Mouse (Mus musculus) neural tube, embryonic 14.5 days (tissue): ENCODE data around the gene Gm3409. TPM values are rescaled to one million over a fixed set of nuclear protein-coding genes. Genes with fewer than 3 reads are reported as not detected.

Experiments
- polyA plus RNA-seq: library from polyadenylated mRNA; unstranded; fragments of >200 nt; fragmentation: Nextera tagmentation; extraction: Ambion mirVana; gene quantifications from 2 replicates; pipeline ENCODE4 v1.2.1, GENCODE M21; 2014

Gm3409 gene
- polyA plus RNA-seq, 1 experiment from 2014 or later: not detected

Other genes starting within 250 kb of the Gm3409 start
- gene Wasf3, start 152.7 kb upstream of the Gm3409 start, polyA plus RNA-seq: 9.7 and 13.5 TPM in 2 replicates
- gene Gm6408, start 55.7 kb upstream of the Gm3409 start, polyA plus RNA-seq: not detected in 2 replicates
- not detected in 2 replicates for gene Gm6370, start 46.3 kb upstream of the Gm3409 start, polyA plus RNA-seq
- not detected in 2 replicates for gene 4930449I24Rik, start 35.2 kb upstream of the Gm3409 start, polyA plus RNA-seq
- not detected in 2 replicates for gene Gm3402, start 23.5 kb upstream of the Gm3409 start, polyA plus RNA-seq
- gene Gm3404, start 11.8 kb upstream of the Gm3409 start, polyA plus RNA-seq: not detected in 2 replicates
- gene Gm3415, start 18.5 kb downstream of the Gm3409 start, polyA plus RNA-seq: not detected in 2 replicates
- 18.2 and 24.2 TPM in 2 replicates for gene Gpr12, start 47.6 kb downstream of the Gm3409 start, polyA plus RNA-seq